Mouse (Mus musculus) kidney, embryonic 15.5 days (tissue): ENCODE results near the gene Exoc3l2. TPM values are rescaled to one million over a fixed set of nuclear protein-coding genes. Genes with fewer than 3 reads are reported as not detected.

ENCODE experiments used
- ATAC-seq: fragments of 200-750 bp; cut with Nextera tagmentation; replicated peaks from 2 replicates; pipeline ENCODE4 v1.8.0; 2017; ENCODE audit warnings: moderate TSS enrichment; ENCODE audit not compliant: low FRiP score
- H3K27ac ChIP-seq: fragments of 300-500 bp; sonication (generic); 2 replicates; pipeline ENCODE4 v1.5.1; 2015; ENCODE audit warnings: mild to moderate bottlenecking, inconsistent platforms
- H3K27me3 ChIP-seq: fragments of 300-500 bp; sonication (generic); 2 replicates; pipeline ENCODE4 v1.6.1; 2015; ENCODE audit warnings: inconsistent platforms
- H3K36me3 ChIP-seq: fragments of 300-500 bp; sonication (generic); 2 replicates; pipeline ENCODE4 v1.6.1; 2015; ENCODE audit warnings: inconsistent platforms
- H3K4me1 ChIP-seq: fragments of 300-500 bp; sonication (generic); 2 replicates; pipeline ENCODE4 v1.6.1; 2015; ENCODE audit warnings: inconsistent platforms
- H3K4me2 ChIP-seq: fragments of 300-500 bp; sonication (generic); 2 replicates; pipeline ENCODE4 v1.6.1; 2015; ENCODE audit warnings: moderate library complexity, mild to moderate bottlenecking, inconsistent platforms
- H3K4me3 ChIP-seq: fragments of 300-500 bp; sonication (generic); replicated peaks from 2 replicates; pipeline ENCODE4 v1.5.1; 2015; ENCODE audit warnings: mild to moderate bottlenecking, inconsistent platforms
- H3K9ac ChIP-seq: fragments of 300-500 bp; sonication (generic); 2 replicates; pipeline ENCODE4 v1.6.1; 2015; ENCODE audit warnings: mild to moderate bottlenecking, inconsistent platforms
- H3K9me3 ChIP-seq: fragments of 300-500 bp; sonication (generic); replicated peaks from 2 replicates; pipeline ENCODE4 v1.6.1; 2016; ENCODE audit warnings: inconsistent platforms
- WGBS: fragments of 180-500 bp; shearing (Covaris S2); methylation state at CpG from one replicate; pipeline ENCODE4 v1.1.7; 2015; ENCODE audit warnings: mixed read lengths; 5-methylcytosine and 5-hydroxymethylcytosine counted together
- polyA plus RNA-seq: library from polyadenylated mRNA; unstranded; fragments of >200 nt; fragmentation: Nextera tagmentation; extraction: Ambion mirVana; gene quantifications from 2 replicates; pipeline ENCODE4 v1.2.1, GENCODE M21; 2015

Exoc3l2 gene
- polyA plus RNA-seq, 1 experiment from 2014 or later, result 3.0 TPM

DNA sequence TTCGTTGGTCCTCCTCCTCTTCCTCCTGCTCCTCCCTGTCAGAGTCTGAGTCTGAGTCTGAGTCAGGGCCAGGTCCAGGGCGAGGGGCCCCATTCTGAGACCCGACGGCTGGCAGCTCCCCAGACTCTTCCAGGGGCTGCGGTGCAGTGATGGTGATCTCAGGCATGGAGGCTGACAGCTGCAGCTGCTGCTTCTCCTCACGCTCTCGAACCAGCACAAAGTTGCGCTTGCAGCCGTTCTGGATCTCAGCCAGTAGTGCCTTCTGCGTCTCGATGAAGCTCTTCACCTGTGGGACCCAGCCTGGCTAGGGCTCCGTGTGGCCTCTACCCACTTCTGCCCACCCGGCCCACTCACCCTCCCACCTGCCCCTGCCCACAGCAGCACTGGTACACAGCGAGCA lies 69.1 kb downstream of the Exoc3l2 start:
- Histone ChIP-seq H3K9me3 (no peaks in the 10 kb centered on the region), H3K27me3 (no peaks in the 10 kb centered on the region), H3K36me3 (peaks cover 78% of the 10 kb centered on the region), H3K4me2 (no peak overlapping the region), H3K4me3 (no peak overlapping the region), H3K27ac (no peak overlapping the region), H3K4me1 (no peaks in the 10 kb centered on the region), H3K9ac (no peak overlapping the region)
- 87% methylated on average over 14 of the region's 14 CpGs for WGBS
- ATAC-seq, result no peak

DNA sequence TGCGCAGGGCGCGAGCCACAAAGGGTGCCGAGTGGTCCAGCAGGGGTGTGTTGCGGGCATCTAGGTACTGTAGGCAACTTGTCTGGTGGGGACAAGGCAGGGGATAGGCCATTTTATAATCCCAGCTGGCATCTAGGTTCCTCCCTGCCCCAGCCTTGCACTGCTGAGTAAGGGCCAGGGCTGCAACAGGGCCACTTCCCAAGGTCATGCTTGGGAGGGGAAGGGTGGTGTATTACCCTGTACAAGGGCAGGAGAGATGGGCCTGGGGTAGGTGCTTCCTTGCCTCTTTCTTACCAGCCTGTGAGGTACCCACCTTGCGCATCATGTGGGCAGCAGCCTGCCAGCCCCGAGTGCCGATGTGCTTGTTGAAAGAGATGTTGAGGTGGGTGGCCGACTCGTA lies 71.5 kb downstream of the Exoc3l2 start:
- 95% methylated on average over 10 of the region's 10 CpGs for WGBS
- no peaks in the 10 kb centered on the region for H3K9me3 ChIP-seq
- H3K4me2 ChIP-seq, result no peak overlapping the region
- no peak overlapping the region for H3K27ac ChIP-seq
- peaks cover 62% of the 10 kb centered on the region for H3K36me3 ChIP-seq
- H3K9ac ChIP-seq, result no peak overlapping the region
- no peaks in the 10 kb centered on the region for H3K27me3 ChIP-seq
- no peak for ATAC-seq
- H3K4me1 ChIP-seq, result no peaks in the 10 kb centered on the region
- no peak overlapping the region for H3K4me3 ChIP-seq

DNA sequence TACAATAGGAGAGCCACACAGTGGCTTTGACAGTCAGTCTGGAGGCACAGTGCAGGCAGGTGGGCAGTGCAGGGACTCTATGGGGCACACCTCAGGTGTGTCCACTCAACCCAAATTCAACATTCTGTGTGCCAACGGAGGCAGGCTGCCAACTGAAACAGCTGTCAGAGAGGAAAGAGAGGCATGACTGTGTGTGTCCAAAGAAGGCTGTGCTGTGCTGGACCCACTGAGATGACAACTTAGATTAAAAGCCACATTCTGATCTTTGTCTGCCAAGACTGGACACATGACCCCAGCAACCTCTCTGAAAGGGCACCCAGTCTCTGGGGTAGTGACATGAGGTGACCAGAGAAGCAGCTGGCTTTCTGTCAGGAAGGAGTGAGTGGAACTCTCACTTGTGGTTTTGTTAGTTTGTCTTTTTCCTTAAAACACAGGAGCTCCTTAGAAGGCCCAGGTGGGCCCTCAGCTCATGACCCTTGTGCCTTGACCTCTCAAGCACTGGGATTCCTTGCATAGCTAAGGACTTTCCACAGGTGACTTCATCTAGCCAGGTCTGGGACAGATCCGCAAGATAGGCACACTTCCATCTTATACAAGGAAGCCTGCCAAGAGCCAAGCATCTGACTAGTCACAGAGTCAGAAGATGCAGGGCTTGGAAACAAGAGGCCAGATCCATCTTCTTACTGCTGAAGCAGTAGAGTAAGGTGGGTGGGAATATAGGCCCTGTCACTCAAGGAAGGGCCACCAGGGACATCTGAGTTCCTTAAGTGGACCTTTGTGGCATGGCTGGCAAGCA lies 77.8 kb downstream of the Exoc3l2 start:
- no peaks in the 10 kb centered on the region for H3K36me3 ChIP-seq
- no peak overlapping the region for H3K4me3 ChIP-seq
- no peak overlapping the region for H3K4me2 ChIP-seq
- H3K4me1 ChIP-seq, result peaks cover 41% of the 10 kb centered on the region
- no peak overlapping the region for H3K27ac ChIP-seq
- no peaks in the 10 kb centered on the region for H3K9me3 ChIP-seq
- H3K27me3 ChIP-seq, result no peaks in the 10 kb centered on the region
- no peak for ATAC-seq
- no peak overlapping the region for H3K9ac ChIP-seq
- WGBS, result 92% methylated on average over 2 of the region's 2 CpGs

DNA sequence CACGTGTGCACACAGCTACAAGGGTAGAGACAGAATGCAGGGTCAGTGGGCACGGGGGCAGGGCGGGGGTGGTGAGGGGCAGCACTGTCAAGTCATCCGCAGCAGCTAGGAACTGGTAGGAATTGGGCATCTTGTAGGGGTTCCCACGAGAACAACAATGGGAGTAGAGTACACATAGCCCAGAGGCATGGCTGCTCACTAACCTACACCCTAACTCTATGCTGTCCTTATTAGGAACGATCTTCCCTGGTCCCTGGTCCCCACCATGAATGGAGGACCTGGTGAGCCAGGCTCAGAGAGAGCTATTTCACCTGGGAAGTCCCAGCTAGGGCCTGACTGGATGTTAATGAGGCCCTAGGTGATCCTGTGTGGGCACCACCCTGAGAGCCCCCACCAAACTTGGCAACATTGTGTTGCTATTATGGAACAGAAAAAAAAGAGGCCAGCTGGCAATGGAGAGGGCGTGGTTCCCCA lies 78.6 kb downstream of the Exoc3l2 start:
- Histone ChIP-seq H3K4me2 (no peak overlapping the region), H3K27me3 (no peaks in the 10 kb centered on the region), H3K4me3 (no peak overlapping the region), H3K36me3 (no peaks in the 10 kb centered on the region), H3K4me1 (peaks cover 48% of the 10 kb centered on the region), H3K27ac (peak overlapping the region; percentile 37; the same call in 1 of the 2 replicates), H3K9me3 (no peaks in the 10 kb centered on the region), H3K9ac (no peak overlapping the region)
- 76% methylated on average over 7 of the region's 7 CpGs for WGBS
- 0 out of 2 replicates have a peak, but pooled peaks have one; percentile 1 for ATAC-seq

DNA sequence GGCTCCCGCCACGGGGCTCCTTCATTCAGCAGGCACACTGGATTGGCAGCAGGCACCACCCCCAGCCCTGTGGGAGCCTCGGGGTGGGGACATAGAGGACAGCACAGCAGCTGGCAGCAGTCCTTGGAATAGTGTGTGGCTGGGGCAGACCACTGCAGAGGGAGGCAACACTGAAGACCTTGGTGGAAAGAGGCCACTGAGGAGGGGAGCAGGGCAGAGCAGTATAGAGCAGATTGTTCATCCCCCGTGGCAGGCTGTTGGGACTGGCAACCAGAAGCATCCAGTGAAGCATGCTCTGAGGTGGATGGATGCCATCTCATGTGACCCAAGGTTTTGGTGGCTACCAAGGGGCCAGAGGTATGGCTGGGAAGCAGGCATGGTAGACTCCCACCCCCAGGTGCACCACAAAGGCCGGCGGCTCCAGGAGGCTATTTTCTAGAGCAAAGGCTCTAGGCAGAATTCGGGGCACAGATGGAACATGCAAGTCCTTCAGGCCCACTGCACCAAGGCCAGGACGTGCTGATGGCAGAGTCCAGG lies 79.1 kb downstream of the Exoc3l2 start:
- Histone ChIP-seq H3K36me3 (no peaks in the 10 kb centered on the region), H3K9ac (no peak overlapping the region), H3K9me3 (no peaks in the 10 kb centered on the region), H3K4me3 (no peak overlapping the region), H3K27ac (peak overlapping the region; percentile 37; the same call in 1 of the 2 replicates), H3K27me3 (no peaks in the 10 kb centered on the region), H3K4me2 (no peak overlapping the region), H3K4me1 (peaks cover 49% of the 10 kb centered on the region)
- 0 out of 2 replicates have a peak, but pooled peaks have one; percentile 27 for ATAC-seq
- WGBS, result 58% methylated on average over 8 of the region's 8 CpGs

DNA sequence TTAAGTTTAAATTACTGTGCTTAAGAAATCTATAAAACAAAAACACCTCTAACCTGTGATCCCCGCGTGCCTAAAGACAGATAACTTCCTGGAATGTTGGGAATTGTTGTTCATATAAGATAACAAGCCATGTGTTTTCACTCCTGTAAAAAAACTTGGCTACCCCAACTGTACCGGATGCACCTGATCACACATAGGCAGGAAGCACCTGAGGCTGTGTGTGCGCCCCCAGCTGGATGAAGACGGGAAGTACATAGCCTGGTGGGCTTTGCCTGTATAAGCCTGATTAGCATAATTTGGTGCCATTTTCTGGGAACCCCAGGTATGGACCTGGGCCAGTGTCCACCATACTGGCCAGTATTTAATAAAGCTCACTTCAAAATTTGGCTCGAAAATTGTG lies 80.5 kb downstream of the Exoc3l2 start:
- H3K4me3 ChIP-seq, result no peak overlapping the region
- ATAC-seq, result no peak
- H3K9me3 ChIP-seq, result no peaks in the 10 kb centered on the region
- no peak overlapping the region for H3K4me2 ChIP-seq
- H3K36me3 ChIP-seq, result no peaks in the 10 kb centered on the region
- H3K9ac ChIP-seq, result no peak overlapping the region
- H3K27me3 ChIP-seq, result no peaks in the 10 kb centered on the region
- WGBS, result 53% methylated on average over 6 of the region's 6 CpGs
- H3K4me1 ChIP-seq, result peaks cover 49% of the 10 kb centered on the region
- H3K27ac ChIP-seq, result no peak overlapping the region

DNA sequence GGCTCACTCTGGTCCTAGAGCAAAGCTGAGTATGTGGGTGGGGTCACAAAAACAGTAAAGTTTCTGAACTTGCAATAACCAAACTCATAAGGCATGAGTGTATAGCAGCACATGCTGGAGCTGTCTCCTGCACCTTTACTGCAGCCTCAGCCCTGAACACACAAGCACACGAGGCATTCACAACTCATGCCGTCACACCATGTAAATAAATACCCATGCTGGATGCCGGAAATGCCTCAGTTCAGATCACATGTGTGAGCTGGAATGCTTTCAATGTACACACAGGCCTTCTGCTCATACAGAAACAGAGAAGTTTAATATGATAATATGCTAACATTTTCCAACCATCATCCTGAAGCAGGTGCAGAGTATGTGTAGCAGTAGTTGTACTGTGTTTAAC lies 82.9 kb downstream of the Exoc3l2 start:
- Histone ChIP-seq H3K27ac (no peak overlapping the region), H3K36me3 (no peaks in the 10 kb centered on the region), H3K9me3 (no peaks in the 10 kb centered on the region), H3K27me3 (no peaks in the 10 kb centered on the region), H3K9ac (no peak overlapping the region), H3K4me1 (peaks cover 44% of the 10 kb centered on the region), H3K4me3 (no peak overlapping the region), H3K4me2 (no peak overlapping the region)
- no peak for ATAC-seq
- WGBS, result 42% methylated on average over 3 of the region's 3 CpGs

Other genes starting within 250 kb of the Exoc3l2 start
- gene Opa3, start 235.0 kb upstream of the Exoc3l2 start, polyA plus RNA-seq, result 38.8 and 40.5 TPM in 2 replicates
- gene Vasp, start 191.5 kb upstream of the Exoc3l2 start, polyA plus RNA-seq, result 87.4 and 89.8 TPM in 2 replicates
- 0.13 TPM in 1 of 2 replicates, not detected in the other for gene Ppm1n, start 183.3 kb upstream of the Exoc3l2 start, polyA plus RNA-seq
- gene Rtn2, start 180.7 kb upstream of the Exoc3l2 start, polyA plus RNA-seq, result 8.3 and 9.2 TPM in 2 replicates
- gene Fosb, start 153.3 kb upstream of the Exoc3l2 start, polyA plus RNA-seq, result 0.09 and 0.26 TPM in 2 replicates
- 85.7 and 87.2 TPM in 2 replicates for gene Ercc1, start 118.6 kb upstream of the Exoc3l2 start, polyA plus RNA-seq
- gene Cd3eap, start 103.8 kb upstream of the Exoc3l2 start, polyA plus RNA-seq, result 27.0 and 28.3 TPM in 2 replicates
- gene Ppp1r13l, start 103.6 kb upstream of the Exoc3l2 start, polyA plus RNA-seq, result 5.5 and 5.8 TPM in 2 replicates
- 16.0 and 19.5 TPM in 2 replicates for gene Ercc2, start 81.3 kb upstream of the Exoc3l2 start, polyA plus RNA-seq
- 5.1 and 6.3 TPM in 2 replicates for gene Klc3, start 59.2 kb upstream of the Exoc3l2 start, polyA plus RNA-seq
- gene Ckm, start 58.6 kb upstream of the Exoc3l2 start, polyA plus RNA-seq, result 22.6 and 58.1 TPM in 2 replicates
- gene Mark4, start 4.5 kb upstream of the Exoc3l2 start, polyA plus RNA-seq, result 6.6 and 9.4 TPM in 2 replicates
- 2.3 and 2.6 TPM in 2 replicates for gene Bloc1s3, start 45.0 kb downstream of the Exoc3l2 start, polyA plus RNA-seq
- gene Trappc6a, start 45.1 kb downstream of the Exoc3l2 start, polyA plus RNA-seq, result 76.2 and 81.2 TPM in 2 replicates
- gene Nkpd1, start 54.5 kb downstream of the Exoc3l2 start, polyA plus RNA-seq, result 0.10 and 0.15 TPM in 2 replicates
- gene Ppp1r37, start 99.7 kb downstream of the Exoc3l2 start, polyA plus RNA-seq, result 21.3 and 24.4 TPM in 2 replicates
- gene Zfp296, start 114.0 kb downstream of the Exoc3l2 start, polyA plus RNA-seq, result 0.55 and 0.66 TPM in 2 replicates
- 148 and 161 TPM in 2 replicates for gene Gemin7, start 114.3 kb downstream of the Exoc3l2 start, polyA plus RNA-seq
- gene Clasrp, start 141.2 kb downstream of the Exoc3l2 start, polyA plus RNA-seq, result 50.6 and 58.6 TPM in 2 replicates
- gene Relb, start 166.1 kb downstream of the Exoc3l2 start, polyA plus RNA-seq, result 8.8 and 10.0 TPM in 2 replicates
- gene Clptm1, start 201.7 kb downstream of the Exoc3l2 start, polyA plus RNA-seq, result 81.9 and 91.5 TPM in 2 replicates
- gene Apoc2, start 214.6 kb downstream of the Exoc3l2 start, polyA plus RNA-seq, result 8.8 and 13.1 TPM in 2 replicates
- gene Gm44805, start 218.1 kb downstream of the Exoc3l2 start, polyA plus RNA-seq, result 2.5 TPM in 1 of 2 replicates, not detected in the other
- 2.3 and 6.6 TPM in 2 replicates for gene Apoc4, start 218.1 kb downstream of the Exoc3l2 start, polyA plus RNA-seq
- gene Apoc1, start 229.3 kb downstream of the Exoc3l2 start, polyA plus RNA-seq, result 15.7 and 20.7 TPM in 2 replicates
- gene Apoe, start 235.9 kb downstream of the Exoc3l2 start, polyA plus RNA-seq, result 259 and 340 TPM in 2 replicates